Mouse (Mus musculus) inflammation-experienced regulatory T-cells, adult 6 months (primary cell): Measurements from ENCODE around the gene Med29. TPM values are rescaled to one million over a fixed set of nuclear protein-coding genes. Genes with fewer than 3 reads are reported as not detected.

Source experiments
- ATAC-seq: one replicate; pipeline ENCODE4 v1.8.0; 2017
- polyA plus RNA-seq, 3 experiments: library from polyadenylated mRNA; unstranded; fragments of 100-300 nt; shearing (Covaris generic); gene quantifications; one replicate each; pipeline ENCODE4 v1.2.1; 2017

The Med29 gene
- polyA plus RNA-seq, 3 experiments from 2014 or later, result 26.2 to 33.0 (median 32.5) TPM

GRCm38 (mm10) chr7:28351676-28352191 lies 40.8 kb downstream of the Med29 start:
- ATAC-seq, result no peak

GRCm38 (mm10) chr7:28350155-28350883 lies 42.2 kb downstream of the Med29 start, which contains the start of gene Rps16:
Gene Rps16 (plus strand): TSS chr7:28350652.
- ATAC-seq, result peak; percentile 88

DNA sequence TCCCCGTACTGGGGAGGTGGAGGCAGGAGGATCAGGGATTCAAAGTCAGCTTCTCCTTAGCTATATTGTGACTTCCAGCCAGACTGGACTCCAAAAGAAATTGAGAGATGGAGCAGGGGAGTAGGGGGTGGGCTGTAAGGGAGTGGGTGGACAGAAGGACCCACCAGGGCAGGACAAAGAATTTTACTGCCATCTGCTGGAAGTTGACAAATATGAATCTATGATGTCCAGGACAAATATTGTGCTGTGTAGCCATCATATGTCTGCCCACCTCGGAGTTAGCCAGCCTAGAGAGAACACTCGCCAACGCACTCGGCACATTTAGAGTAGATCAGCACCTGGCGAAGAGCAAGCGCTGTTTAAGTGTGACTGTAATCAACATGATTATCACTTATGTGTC lies 43.9 kb downstream of the Med29 start:
- no peak for ATAC-seq

- no peak for ATAC-seq
Measured at GRCm38 (mm10) chr7:28347746-28348145, 44.8 kb downstream of the Med29 start.

DNA sequence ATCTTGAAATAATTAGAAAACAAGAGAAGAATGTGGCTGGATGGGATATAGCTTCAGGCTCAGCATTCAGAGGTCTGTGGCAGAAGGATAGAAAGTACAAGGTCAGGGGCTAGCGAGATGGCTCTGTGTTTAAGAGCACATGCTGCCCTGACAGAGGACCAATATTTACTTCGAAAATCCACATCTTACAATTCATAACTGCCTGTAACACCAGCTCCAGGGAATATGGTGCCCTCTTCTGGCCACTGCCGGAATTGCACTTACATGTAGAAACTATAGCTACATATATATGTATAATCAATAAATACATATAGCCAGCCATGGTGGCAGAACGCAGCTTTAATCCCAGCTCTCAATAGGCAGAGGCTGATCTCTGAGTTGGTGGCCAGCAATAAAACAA lies 47.9 kb downstream of the Med29 start:
- ATAC-seq, result no peak

- ATAC-seq, result no peak
Measured at GRCm38 (mm10) chr7:28341381-28341780, 51.1 kb downstream of the Med29 start.

- ATAC-seq, result no peak
Measured at GRCm38 (mm10) chr7:28339213-28339917, 53.1 kb downstream of the Med29 start.

- ATAC-seq, result peak; percentile 99
Measured at GRCm38 (mm10) chr7:28338108-28338998, 54.2 kb downstream of the Med29 start, which contains the start of gene Supt5. Gene Supt5 (minus strand): TSS chr7:28338746.

Other genes with a start within 250 kb of the Med29 start
- gene Fbl, start 223.0 kb downstream of the Med29 start, polyA plus RNA-seq, result 10 to 100 TPM; 37.8 to 61.3 (median 61.2) TPM
- gene Dyrk1b, start 213.2 kb downstream of the Med29 start, polyA plus RNA-seq, result 1 to 10 TPM in 2 of 3 experiments, under 1 TPM in 1; 0.95 to 1.8 (median 1.3) TPM
- gene Eid2, start 124.8 kb downstream of the Med29 start, polyA plus RNA-seq, result under 1 TPM; 0.25 to 0.84 (median 0.81) TPM
- 1 to 10 TPM in 1 of 3 experiments, under 1 TPM in 2; 0.34 to 1.7 (median 0.44) TPM for gene Eid2b, start 115.0 kb downstream of the Med29 start, polyA plus RNA-seq
- gene Selenov, start 101.5 kb downstream of the Med29 start, polyA plus RNA-seq, result not detected
- not detected for gene Dll3, start 90.5 kb downstream of the Med29 start, polyA plus RNA-seq
- gene Timm50, start 80.6 kb downstream of the Med29 start, polyA plus RNA-seq, result 10 to 100 TPM; 27.6 to 39.1 (median 36.4) TPM
- 100 to 1,000 TPM in 2 of 3 experiments, 10 to 100 TPM in 1; 95.7 to 122 (median 120) TPM for gene Supt5, start 54.0 kb downstream of the Med29 start, polyA plus RNA-seq
- gene Rps16, start 42.1 kb downstream of the Med29 start, polyA plus RNA-seq, result 1,000 to 10,000 TPM in 2 of 3 experiments, 100 to 1,000 TPM in 1; 937 to 1,605 (median 1,546) TPM
- 100 to 1,000 TPM in 1 of 3 experiments, 10 to 100 TPM in 2; 48.5 to 102 (median 74.0) TPM for gene Plekhg2, start 20.1 kb downstream of the Med29 start, polyA plus RNA-seq
- 100 to 1,000 TPM; 100 to 211 (median 148) TPM for gene Zfp36, start 12.5 kb downstream of the Med29 start, polyA plus RNA-seq
- gene Paf1, start 243 bp upstream of the Med29 start, polyA plus RNA-seq, result 10 to 100 TPM; 46.2 to 59.4 (median 51.8) TPM
- gene Gmfg, start 44.7 kb upstream of the Med29 start, polyA plus RNA-seq, result 100 to 1,000 TPM; 470 to 850 (median 500) TPM
- gene Lrfn1, start 59.3 kb upstream of the Med29 start, polyA plus RNA-seq, result under 1 TPM in 1 of 3 experiments, not detected in 2; 0.17 TPM
- not detected for gene Ifnl2, start 117.7 kb upstream of the Med29 start, polyA plus RNA-seq
- not detected for gene Ifnl3, start 130.1 kb upstream of the Med29 start, polyA plus RNA-seq
- not detected for gene Sycn, start 148.2 kb upstream of the Med29 start, polyA plus RNA-seq
- 1 to 10 TPM in 1 of 3 experiments, not detected in 2; 1.4 TPM for gene Nccrp1, start 154.5 kb upstream of the Med29 start, polyA plus RNA-seq
- gene Samd4b, start 205.4 kb upstream of the Med29 start, polyA plus RNA-seq, result 1 to 10 TPM; 6.4 to 9.8 (median 8.2) TPM
- gene Pak4, start 205.5 kb upstream of the Med29 start, polyA plus RNA-seq, result 1 to 10 TPM; 2.1 to 3.7 (median 2.6) TPM
- not detected for gene Acp7, start 238.6 kb upstream of the Med29 start, polyA plus RNA-seq